Mouse (Mus musculus) heart, embryonic 12.5 days (tissue): ENCODE data around the gene Hivep2. TPM values are rescaled to one million over a fixed set of nuclear protein-coding genes. Genes with fewer than 3 reads are reported as not detected.

Experiments used
- ATAC-seq: fragments of 200-750 bp; cut with Nextera tagmentation; 2 replicates; pipeline ENCODE4 v1.8.0; 2017; ENCODE audit warnings: moderate TSS enrichment, moderate library complexity; ENCODE audit not compliant: insufficient number of reproducible peaks, low FRiP score
- H3K27ac ChIP-seq: fragments of 300-500 bp; sonication (generic); 2 replicates; pipeline ENCODE4 v1.5.1; 2016; ENCODE audit warnings: mild to moderate bottlenecking, moderate library complexity; ENCODE audit not compliant: poor library complexity, severe bottlenecking
- H3K27me3 ChIP-seq: fragments of 300-500 bp; sonication (generic); replicated peaks from 2 replicates; pipeline ENCODE4 v1.6.1; 2016; ENCODE audit warnings: mild to moderate bottlenecking, moderate library complexity
- H3K36me3 ChIP-seq: fragments of 300-500 bp; sonication (generic); 2 replicates; pipeline ENCODE4 v1.6.1; 2016; ENCODE audit warnings: mild to moderate bottlenecking, moderate library complexity
- H3K4me1 ChIP-seq: fragments of 300-500 bp; sonication (generic); replicated peaks from 2 replicates; pipeline ENCODE4 v1.6.1; 2016; ENCODE audit warnings: mild to moderate bottlenecking
- H3K4me2 ChIP-seq: fragments of 300-500 bp; sonication (generic); 2 replicates; pipeline ENCODE4 v1.6.1; 2016; ENCODE audit warnings: mild to moderate bottlenecking, moderate library complexity
- H3K4me3 ChIP-seq: fragments of 300-500 bp; sonication (generic); 2 replicates; pipeline ENCODE4 v1.5.1; 2016; ENCODE audit warnings: mild to moderate bottlenecking
- H3K9ac ChIP-seq: fragments of 300-500 bp; sonication (generic); 2 replicates; pipeline ENCODE4 v1.6.1; 2016; ENCODE audit warnings: mild to moderate bottlenecking, moderate library complexity
- H3K9me3 ChIP-seq: fragments of 300-500 bp; sonication (generic); replicated peaks from 2 replicates; pipeline ENCODE4 v1.6.1; 2016; ENCODE audit warnings: mild to moderate bottlenecking, moderate library complexity
- WGBS: fragments of 180-500 bp; shearing (Covaris S2); methylation state at CpG from one replicate; pipeline ENCODE4 v1.1.7; 2016; 5-methylcytosine and 5-hydroxymethylcytosine counted together
- polyA plus RNA-seq: library from polyadenylated mRNA; unstranded; fragments of >200 nt; fragmentation: Nextera tagmentation; extraction: Ambion mirVana; gene quantifications from 2 replicates; pipeline ENCODE4 v1.2.1, GENCODE M21; 2016

The Hivep2 gene
- polyA plus RNA-seq, 1 experiment from 2014 or later = 5.3 TPM

DNA sequence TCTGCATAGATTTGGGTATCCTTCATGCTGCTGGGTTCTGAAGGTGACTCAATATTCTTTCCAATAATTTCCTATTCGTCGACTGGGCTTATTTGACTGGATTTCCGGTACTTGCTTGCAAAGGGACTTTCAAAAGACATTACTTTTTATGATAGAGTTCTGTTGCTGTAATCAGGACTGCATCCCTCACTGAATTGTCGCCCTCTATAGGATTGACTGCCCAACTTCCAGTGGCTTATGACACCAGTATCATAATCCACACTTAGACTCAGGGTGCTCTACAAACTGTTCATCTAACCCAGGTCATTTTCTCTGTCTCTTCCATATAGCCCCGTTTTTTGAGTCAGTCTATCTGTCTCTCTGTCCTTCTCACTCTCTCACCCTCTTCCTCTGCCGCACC, 231.4 kb downstream of the Hivep2 start:
- Histone ChIP-seq H3K4me1 (peaks cover 8% of the 10 kb centered on the region; the same call in 1 of the 2 replicates), H3K9me3 (no peaks in the 10 kb centered on the region), H3K9ac (no peak overlapping the region), H3K27ac (no peak overlapping the region), H3K4me2 (no peak overlapping the region), H3K4me3 (no peak overlapping the region), H3K27me3 (no peaks in the 10 kb centered on the region), H3K36me3 (no peaks in the 10 kb centered on the region)
- no peak for ATAC-seq
- WGBS = 70% methylated on average over 6 of the region's 6 CpGs

DNA sequence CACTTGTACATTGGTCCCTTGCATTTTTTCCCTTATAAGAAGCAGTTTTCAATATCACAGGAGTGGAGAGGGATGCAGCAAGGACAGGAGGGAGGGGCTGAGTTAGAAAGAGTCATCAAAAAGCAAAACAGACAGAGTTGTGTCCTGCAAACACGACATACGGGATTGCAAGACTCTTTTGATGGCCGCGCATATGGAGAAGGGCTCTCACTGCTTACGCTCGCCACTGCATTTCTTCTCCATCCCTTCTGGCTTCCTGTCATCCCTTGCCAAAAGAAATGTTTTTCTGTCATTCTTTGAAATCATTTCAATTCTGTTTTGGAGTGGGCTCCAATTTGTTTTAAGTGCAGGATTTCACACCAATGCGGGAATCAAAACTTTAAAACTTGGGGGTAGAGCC, 233.5 kb downstream of the Hivep2 start:
- no peaks in the 10 kb centered on the region for H3K27me3 ChIP-seq
- no peak for ATAC-seq
- WGBS = 73% methylated on average over 7 of the region's 7 CpGs
- no peak overlapping the region for H3K4me2 ChIP-seq
- no peaks in the 10 kb centered on the region for H3K36me3 ChIP-seq
- no peak overlapping the region for H3K27ac ChIP-seq
- no peaks in the 10 kb centered on the region for H3K4me1 ChIP-seq
- no peak overlapping the region for H3K9ac ChIP-seq
- H3K9me3 ChIP-seq = no peaks in the 10 kb centered on the region
- no peak overlapping the region for H3K4me3 ChIP-seq

DNA sequence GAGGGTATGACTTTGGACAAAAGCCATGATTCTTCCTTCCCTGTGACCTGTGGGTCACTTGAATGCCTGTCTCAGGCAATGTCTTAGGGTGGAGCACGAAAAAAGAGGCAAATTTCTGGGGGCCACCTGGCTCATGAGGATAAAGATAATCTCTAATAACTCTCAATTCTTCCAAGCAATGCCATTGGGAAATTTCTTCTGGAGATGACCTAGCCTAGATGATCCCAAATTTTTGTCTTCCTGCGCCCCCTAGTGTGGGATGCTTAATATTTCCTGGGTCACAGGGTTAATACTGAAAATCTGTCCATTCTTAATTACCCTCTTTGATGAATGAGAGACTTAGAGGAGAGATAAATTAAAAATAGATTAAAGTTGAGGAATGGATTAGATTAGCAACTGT, 234.4 kb downstream of the Hivep2 start:
- no peak overlapping the region for H3K27ac ChIP-seq
- no peak for ATAC-seq

More for the DNA sequence above, 234.4 kb downstream of the Hivep2 start:
- Histone ChIP-seq H3K9ac (no peak overlapping the region), H3K9me3 (no peaks in the 10 kb centered on the region), H3K36me3 (no peaks in the 10 kb centered on the region), H3K4me3 (no peak overlapping the region), H3K27me3 (no peaks in the 10 kb centered on the region), H3K4me1 (no peaks in the 10 kb centered on the region), H3K4me2 (no peak overlapping the region)
- WGBS = 6% methylated on average over 2 of the region's 2 CpGs

Other genes with a start within 250 kb of the Hivep2 start
- gene Aig1, start 97.1 kb upstream of the Hivep2 start, polyA plus RNA-seq = 46.6 and 48.2 TPM in 2 replicates